Mouse (Mus musculus) cerebellum, postnatal 36 days (tissue): Measurements from ENCODE around the gene Gpr137.

Source experiments
- DNase-seq, 2 experiments: peaks; one replicate each; pipeline ENCODE4 v3.0.0; 2021 to 2022; ENCODE audit warnings: mixed read lengths in 2 of 2

The Gpr137 gene

GRCm38 (mm10) chr19:6972247-6972917, 30.1 kb upstream of the Gpr137 start:
- no peak for DNase-seq

- DNase-seq, result no peak
Measured at GRCm38 (mm10) chr19:6971644-6972043, 29.4 kb upstream of the Gpr137 start.

GRCm38 (mm10) chr19:6970460-6971085, 28.3 kb upstream of the Gpr137 start:
- DNase-seq, result no peak

GRCm38 (mm10) chr19:6969665-6970381, 27.5 kb upstream of the Gpr137 start:
- DNase-seq, result peak in 1 of 2 experiments; percentile 47

- DNase-seq, result no peak
Measured at GRCm38 (mm10) chr19:6969291-6969664, 27.0 kb upstream of the Gpr137 start.

GRCm38 (mm10) chr19:6968491-6969271, 26.4 kb upstream of the Gpr137 start:
- DNase-seq, result no peak

- no peak for DNase-seq
Measured at GRCm38 (mm10) chr19:6956461-6956860, 14.2 kb upstream of the Gpr137 start.

GRCm38 (mm10) chr19:6955424-6955823, 13.1 kb upstream of the Gpr137 start:
- no peak for DNase-seq

GRCm38 (mm10) chr19:6954046-6954445, 11.8 kb upstream of the Gpr137 start:
- DNase-seq, result peak in 1 of 2 experiments; percentile 47

- peak in 1 of 2 experiments; percentile 22 for DNase-seq
Measured at GRCm38 (mm10) chr19:6952712-6953037, 10.4 kb upstream of the Gpr137 start.

GRCm38 (mm10) chr19:6951994-6952711, 9.9 kb upstream of the Gpr137 start:
- DNase-seq, result peak; percentile 69 to 79

- peak; percentile 92 to 93 for DNase-seq
Measured at GRCm38 (mm10) chr19:6951381-6951968, 9.2 kb upstream of the Gpr137 start.

- DNase-seq, result peak; percentile 56 to 69
Measured at GRCm38 (mm10) chr19:6950613-6951153, 8.4 kb upstream of the Gpr137 start.

- no peak for DNase-seq
Measured at GRCm38 (mm10) chr19:6949951-6950350, 7.7 kb upstream of the Gpr137 start.

- no peak for DNase-seq
Measured at GRCm38 (mm10) chr19:6949532-6949931, 7.3 kb upstream of the Gpr137 start.

GRCm38 (mm10) chr19:6948186-6948585, 5.9 kb upstream of the Gpr137 start:
- DNase-seq, result peak; percentile 80 to 84

GRCm38 (mm10) chr19:6947742-6948141, 5.5 kb upstream of the Gpr137 start:
- DNase-seq, result no peak

- DNase-seq, result no peak
Measured at GRCm38 (mm10) chr19:6943709-6944108, 1.4 kb upstream of the Gpr137 start.

GRCm38 (mm10) chr19:6942764-6943163, 484 bp upstream of the Gpr137 start:
- no peak for DNase-seq

- peak; percentile 93 to 95 for DNase-seq
Measured at GRCm38 (mm10) chr19:6941372-6942248, 670 bp downstream of the Gpr137 start, which contains the start of gene Bad. TSS of gene Bad (plus strand) at chr19:6941861.
